Mouse (Mus musculus) midbrain, embryonic 14.5 days (tissue): ENCODE results near the gene 2810021J22Rik. TPM values are rescaled to one million over a fixed set of nuclear protein-coding genes. Genes with fewer than 3 reads are reported as not detected.

Experiments
- ATAC-seq: fragments of 200-750 bp; cut with Nextera tagmentation; 2 replicates; pipeline ENCODE4 v1.8.0; 2017; ENCODE audit warnings: moderate number of reproducible peaks, moderate library complexity; ENCODE audit not compliant: low FRiP score, low TSS enrichment
- DNase-seq: peaks from one replicate; pipeline ENCODE4 v3.0.0-alpha.2; 2015
- H3K27ac ChIP-seq: fragments of 300-500 bp; sonication (generic); replicated peaks from 2 replicates; pipeline ENCODE4 v1.5.1; 2014; ENCODE audit warnings: mild to moderate bottlenecking, low read depth, low read length, moderate library complexity
- H3K27me3 ChIP-seq: fragments of 300-500 bp; sonication (generic); 2 replicates; pipeline ENCODE4 v1.6.1; 2014; ENCODE audit warnings: low read length, control low read depth, mixed read lengths; ENCODE audit not compliant: control insufficient read depth, insufficient read depth
- H3K36me3 ChIP-seq: fragments of 300-500 bp; sonication (generic); 2 replicates; pipeline ENCODE4 v1.6.1; 2014; ENCODE audit warnings: low read length, control low read depth; ENCODE audit not compliant: control insufficient read depth, insufficient read depth
- H3K4me1 ChIP-seq: fragments of 300-500 bp; sonication (generic); 2 replicates; pipeline ENCODE4 v1.6.1; 2014; ENCODE audit warnings: mild to moderate bottlenecking, antibody characterized with exemption, low read length, control low read depth; ENCODE audit not compliant: control insufficient read depth, insufficient read depth
- H3K4me2 ChIP-seq: fragments of 300-500 bp; sonication (generic); 2 replicates; pipeline ENCODE4 v1.6.1; 2014; ENCODE audit warnings: mild to moderate bottlenecking, low read length, moderate library complexity
- H3K4me3 ChIP-seq: fragments of 300-500 bp; sonication (generic); replicated peaks from 2 replicates; pipeline ENCODE4 v1.5.1; 2014; ENCODE audit warnings: low read depth, low read length
- H3K9ac ChIP-seq: fragments of 300-500 bp; sonication (generic); replicated peaks from 2 replicates; pipeline ENCODE4 v1.6.1; 2014; ENCODE audit warnings: mild to moderate bottlenecking, low read length, moderate library complexity
- H3K9me3 ChIP-seq: fragments of 300-500 bp; sonication (generic); 2 replicates; pipeline ENCODE4 v1.6.1; 2016; ENCODE audit warnings: low read length, control low read depth, mixed read lengths; ENCODE audit not compliant: control insufficient read depth
- whole genome bisulfite sequencing: fragments of 180-500 bp; shearing (Covaris S2); extraction: QIAGEN DNeasy Blood & Tissue Kit; methylation state at CpG from one replicate; pipeline ENCODE4 v1.1.7; 2014; 5-methylcytosine and 5-hydroxymethylcytosine counted together
- polyA plus RNA-seq: library from polyadenylated mRNA; unstranded; fragments of >200 nt; fragmentation: Nextera tagmentation; extraction: Ambion mirVana; gene quantifications from 2 replicates; pipeline ENCODE4 v1.2.1, GENCODE M21; 2014

Gene 2810021J22Rik
- polyA plus RNA-seq, 1 experiment from 2014 or later = 14.4 TPM

- peak overlapping the region; percentile 78 for H3K4me3 ChIP-seq
- ATAC-seq (peak; percentile 29; the same call in 1 of the 2 replicates), DNase-seq (no peak)
- no peaks in the 10 kb centered on the region for H3K27me3 ChIP-seq
- H3K9ac ChIP-seq = no peak overlapping the region
- peak overlapping the region; percentile 82 for H3K4me2 ChIP-seq
- H3K27ac ChIP-seq = no peak overlapping the region
- no peaks in the 10 kb centered on the region for H3K9me3 ChIP-seq
- H3K36me3 ChIP-seq = peaks cover 18% of the 10 kb centered on the region
- WGBS = under 1% methylated on average over 8 of the region's 8 CpGs
- H3K4me1 ChIP-seq = peaks cover 13% of the 10 kb centered on the region
These were observed 37.3 kb downstream of the 2810021J22Rik start for GRCm38 (mm10) chr11:58904410-58904718.

DNA sequence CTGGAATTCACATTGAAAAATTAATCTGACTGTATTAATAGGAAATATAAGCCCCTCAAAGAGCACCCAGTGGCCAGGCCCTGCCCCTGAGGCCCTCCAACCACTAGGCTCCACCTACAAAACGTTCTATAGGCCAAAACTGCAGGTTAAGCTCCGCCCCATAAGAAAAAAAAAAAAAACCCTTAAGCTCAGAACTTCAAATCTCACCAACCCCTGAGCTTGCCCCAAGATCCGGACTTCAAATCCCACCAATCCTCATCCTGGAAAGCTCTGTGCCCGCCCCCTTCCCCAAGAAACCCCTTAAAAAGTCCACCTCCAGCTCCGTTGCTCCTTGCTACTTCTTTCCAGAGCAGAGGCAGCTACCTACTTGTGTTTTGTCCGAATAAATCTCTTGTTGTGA, 37.8 kb downstream of the 2810021J22Rik start:
- DNase-seq (peak; percentile 33), ATAC-seq (no peak)
- no peak overlapping the region for H3K27ac ChIP-seq
- H3K4me3 ChIP-seq = no peak overlapping the region
- WGBS = 41% methylated on average over 6 of the region's 6 CpGs
- no peaks in the 10 kb centered on the region for H3K9me3 ChIP-seq
- H3K9ac ChIP-seq = no peak overlapping the region
- peak overlapping the region; percentile 82 for H3K4me2 ChIP-seq
- H3K36me3 ChIP-seq = peaks cover 15% of the 10 kb centered on the region
- H3K27me3 ChIP-seq = no peaks in the 10 kb centered on the region
- peaks cover 13% of the 10 kb centered on the region for H3K4me1 ChIP-seq

DNA sequence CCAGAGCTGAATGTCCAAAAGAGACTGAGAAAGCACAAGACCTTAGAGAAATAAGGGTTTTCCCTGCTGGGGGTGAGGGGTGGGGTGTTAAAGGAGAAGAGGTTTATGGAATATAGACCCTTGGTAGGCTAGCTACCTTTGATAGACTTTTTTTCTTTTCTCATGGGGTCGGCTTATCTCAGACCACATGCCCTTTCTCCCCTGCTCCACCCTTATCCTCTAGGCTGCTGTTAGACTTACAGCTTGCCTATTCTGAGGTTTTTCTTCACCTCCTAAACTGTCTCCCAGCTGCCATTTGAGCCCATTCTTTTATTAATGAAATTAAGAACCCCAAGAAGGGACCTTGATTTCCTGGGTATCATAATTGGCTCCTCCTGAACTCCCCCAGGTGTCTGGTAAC, 46.8 kb downstream of the 2810021J22Rik start:
- H3K9me3 ChIP-seq = no peaks in the 10 kb centered on the region
- H3K4me1 ChIP-seq = no peaks in the 10 kb centered on the region
- H3K4me2 ChIP-seq = no peak overlapping the region
- ATAC-seq (no peak), DNase-seq (no peak)
- no peaks in the 10 kb centered on the region for H3K27me3 ChIP-seq
- no peak overlapping the region for H3K27ac ChIP-seq
- no peaks in the 10 kb centered on the region for H3K36me3 ChIP-seq
- WGBS = 93% methylated on average over 1 of the region's 1 CpGs
- no peak overlapping the region for H3K9ac ChIP-seq
- H3K4me3 ChIP-seq = no peak overlapping the region

- WGBS = 18% methylated on average over 17 of the region's 17 CpGs
- ATAC-seq (no peak; the same call in 1 of the 2 replicates), DNase-seq (peak; percentile 83)
- Histone ChIP-seq H3K4me1 (no peaks in the 10 kb centered on the region), H3K4me3 (peak overlapping the region; percentile 29), H3K36me3 (no peaks in the 10 kb centered on the region), H3K9ac (peak overlapping the region; percentile 53; the same call in 1 of the 2 replicates), H3K9me3 (no peaks in the 10 kb centered on the region), H3K4me2 (peak overlapping the region; percentile 56), H3K27me3 (no peaks in the 10 kb centered on the region), H3K27ac (no peak overlapping the region)
These were observed 47.5 kb downstream of the 2810021J22Rik start for GRCm38 (mm10) chr11:58914461-58915028.

GRCm38 (mm10) chr11:58916879-58917744, 50.1 kb downstream of the 2810021J22Rik start:
- WGBS = 56% methylated on average over 14 of the region's 14 CpGs
- Histone ChIP-seq H3K36me3 (no peaks in the 10 kb centered on the region), H3K4me3 (no peak overlapping the region), H3K4me1 (no peaks in the 10 kb centered on the region), H3K27ac (no peak overlapping the region), H3K9me3 (no peaks in the 10 kb centered on the region), H3K9ac (no peak overlapping the region), H3K27me3 (no peaks in the 10 kb centered on the region), H3K4me2 (no peak overlapping the region)
- ATAC-seq = no peak
- peak; percentile 58 for DNase-seq

- 85% methylated on average over 12 of the region's 12 CpGs for WGBS
- H3K4me2 ChIP-seq = no peak within 1 kb of the TSS
- H3K27ac ChIP-seq = no peak within 1 kb of the TSS
- no peaks in the 10 kb centered on the region for H3K4me1 ChIP-seq
- DNase-seq (no peak), ATAC-seq (no peak)
- H3K9me3 ChIP-seq = no peaks in the 10 kb centered on the region
- H3K4me3 ChIP-seq = no peak within 1 kb of the TSS
- H3K9ac ChIP-seq = no peak within 1 kb of the TSS
- H3K27me3 ChIP-seq = no peaks in the 10 kb centered on the region
- no peaks in the 10 kb centered on the region for H3K36me3 ChIP-seq
These were observed 50.8 kb downstream of the 2810021J22Rik start, which contains the start of gene Btnl10 for GRCm38 (mm10) chr11:58917745-58918366. Gene Btnl10 (plus strand): TSS chr11:58917908.

DNA sequence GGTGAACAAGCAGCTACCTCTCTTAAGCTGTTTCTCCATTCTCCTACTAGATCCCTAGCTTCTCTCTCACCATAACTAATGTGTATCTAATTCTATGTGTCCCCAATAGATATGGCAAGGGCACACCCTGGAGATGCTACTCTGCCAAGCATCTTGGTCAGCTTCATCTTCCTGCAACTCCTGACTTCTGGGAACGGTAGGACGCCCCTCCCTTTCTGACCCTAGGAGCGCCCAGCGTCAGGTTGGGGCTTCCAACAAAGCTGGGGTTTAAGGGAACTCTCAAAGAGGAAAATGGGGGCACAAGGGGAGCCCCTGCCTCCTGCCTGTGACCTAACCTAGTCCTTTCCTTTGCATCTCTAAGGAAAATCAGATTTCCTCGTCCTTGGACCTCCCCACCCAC, 51.7 kb downstream of the 2810021J22Rik start:
- Histone ChIP-seq H3K4me1 (no peaks in the 10 kb centered on the region), H3K4me2 (no peak overlapping the region), H3K36me3 (no peaks in the 10 kb centered on the region), H3K27ac (no peak overlapping the region), H3K9me3 (no peaks in the 10 kb centered on the region), H3K4me3 (no peak overlapping the region), H3K9ac (no peak overlapping the region), H3K27me3 (no peaks in the 10 kb centered on the region)
- ATAC-seq = no peak
- 76% methylated on average over 5 of the region's 5 CpGs for WGBS
- no peak for DNase-seq

DNA sequence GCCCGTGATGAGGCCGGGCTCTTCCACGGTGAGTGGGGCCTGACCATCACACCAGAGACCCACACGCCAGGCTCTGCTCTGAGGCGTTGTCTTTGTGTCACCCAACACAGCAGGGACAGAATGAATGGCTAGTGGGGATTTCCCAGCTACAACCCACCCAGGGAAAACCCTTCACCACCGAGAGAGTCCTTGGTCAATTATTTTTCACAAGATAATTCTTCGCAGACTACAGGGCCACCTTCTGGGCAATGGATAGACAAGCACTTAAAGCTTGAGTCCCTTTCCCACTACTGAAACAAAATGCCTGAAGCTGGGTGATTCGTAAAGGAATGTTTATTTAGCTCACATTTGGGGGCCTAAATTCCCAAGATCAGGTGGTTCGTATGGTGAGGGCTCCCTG, 55.4 kb downstream of the 2810021J22Rik start:
- DNase-seq = no peak
- Histone ChIP-seq H3K9ac (no peak overlapping the region), H3K9me3 (no peaks in the 10 kb centered on the region)

More for the DNA sequence above, 55.4 kb downstream of the 2810021J22Rik start:
- Histone ChIP-seq H3K4me3 (no peak overlapping the region), H3K36me3 (no peaks in the 10 kb centered on the region), H3K4me1 (no peaks in the 10 kb centered on the region), H3K27ac (no peak overlapping the region), H3K27me3 (no peaks in the 10 kb centered on the region), H3K4me2 (no peak overlapping the region)
- 88% methylated on average over 9 of the region's 9 CpGs for WGBS
- ATAC-seq = no peak
